8 mouse cellular contexts compared by ENCODE assay signal in genomic region chr17:31834320-31835065, GRCm38 (mm10). TPM values are rescaled to one million over a fixed set of nuclear protein-coding genes. Genes with fewer than 3 reads are reported as not detected.
A peak's percentile ranks its signal among the peaks of the same experiment; 100 is the strongest.
DNase-seq lines count a peak whose midpoint lies in the region; ATAC-seq lines count a peak whose summit lies in the region.

No protein-coding gene starts in this region.

- H3K4me2 ChIP-seq in liver, embryonic 13.5 days = no peak overlapping the region

- no peak for DNase-seq in liver, embryonic 13.5 days
- no peak for DNase-seq in liver
- DNase-seq in heart, adult 9 months (ENCODE audit: low spot score in 2 of 2) = peak; percentile 71 to 79
- DNase-seq in kidney, postnatal 14 days = peak; percentile 64
- DNase-seq in naive thymus-derived CD4-positive, alpha-beta T cell, adult 2 months (ENCODE audit: low read depth) = peak; percentile 34
- no peak for DNase-seq in left cerebral cortex, adult 8-10 months (ENCODE audit: low spot score in 2 of 2)
- no peak for DNase-seq in left cerebral cortex, adult 9 months (ENCODE audit: low spot score in 2 of 2)

- H3K4me1 ChIP-seq in liver, embryonic 13.5 days (replicated peaks) = peaks cover 35% of the 10 kb centered on the region

- H3K27me3 ChIP-seq in liver, embryonic 13.5 days = no peaks in the 10 kb centered on the region

- ATAC-seq in liver, embryonic 13.5 days (ENCODE audit: low read depth) = no peak
- no peak for ATAC-seq in frontal cortex, adult (ENCODE audit: low TSS enrichment)

- H3K27ac ChIP-seq in liver, embryonic 13.5 days = peak overlapping the region; percentile 66

- H3K9ac ChIP-seq in liver, embryonic 13.5 days = no peak overlapping the region

- no peaks in the 10 kb centered on the region for H3K36me3 ChIP-seq in liver, embryonic 13.5 days

- H3K9me3 ChIP-seq in liver, embryonic 13.5 days (replicated peaks) = no peaks in the 10 kb centered on the region

- no peak overlapping the region for H3K4me3 ChIP-seq in liver, embryonic 13.5 days (replicated peaks)

- WGBS in liver, embryonic 13.5 days (ENCODE audit: insufficient replicate concordance) = 37% methylated on average over 6 of the region's 6 CpGs

RNA-seq across cellular contexts. Expression of gene Sik1, which starts 21.1 kb away (rescaled TPM):
- polyA plus RNA-seq in liver, embryonic 13.5 days (2015; fragmentation: Nextera tagmentation; extraction: Ambion mirVana) = 3.6 and 3.9 TPM in 2 replicates
- total RNA-seq in left cerebral cortex, adult 8-10 months (2022) = 10 to 100 TPM; 14.3 to 21.7 (median 18.2) TPM

Comparison
In these comparisons a context has a peak if more than half of its experiments do, and no peak if none do; other contexts are left out.
1. DNase-seq: peak in heart, adult 9 months (2 of 2), kidney, postnatal 14 days (single experiment) and naive thymus-derived CD4-positive, alpha-beta T cell, adult 2 months (single experiment); none in liver, embryonic 13.5 days (single experiment), liver (single experiment), left cerebral cortex, adult 8-10 months (0 of 2) and left cerebral cortex, adult 9 months (0 of 2).